In genomic region chr9:65552141-65552540, GRCm38 (mm10) we compare ENCODE assay signal across 10 mouse cellular contexts. TPM values are rescaled to one million over a fixed set of nuclear protein-coding genes. Genes with fewer than 3 reads are reported as not detected.
DNase-seq lines count a peak whose midpoint lies in the region; ATAC-seq and TF ChIP-seq lines count a peak whose summit lies in the region.
"Had no signal": no experiment of that assay in that cellular context is flagged by ENCODE, and none has a peak within 500 bp of the region (broad histone marks: within the 10 kb centered on the region; RNA-seq: fewer than 3 reads in every experiment).

No protein-coding gene starts in this region.

- peak overlapping the region; percentile 63 for H3K27ac ChIP-seq in liver, embryonic 14.5 days
- H3K27ac ChIP-seq in layer of hippocampus, adult 2 months, result no peak overlapping the region

- no peak for TF ChIP-seq CTCF in liver, embryonic 14.5 days (IDR thresholded peaks at IDR 0.05; ENCODE audit: low read depth)
- no peak for TF ChIP-seq CTCF in layer of hippocampus, adult 2 months (conservative IDR thresholded peaks at IDR 0.05)

- WGBS in liver, embryonic 14.5 days (ENCODE audit: insufficient replicate concordance), result 35% methylated on average over 5 of the region's 5 CpGs

- DNase-seq in heart, adult 11 months, result peak; percentile 98
- DNase-seq in heart, adult 8-10 months (ENCODE audit: low spot score), result no peak
- peak; percentile 47 to 48 for DNase-seq in B cell, adult 2 months
- DNase-seq in liver, embryonic 14.5 days (ENCODE audit: low read depth in 3 of 3, low spot score in 3 of 3), result no peak
- no peak for DNase-seq in urinary bladder, postnatal 10 days (ENCODE audit: low spot score)
- no peak for DNase-seq in embryo, embryonic 10.5 days (ENCODE audit: low spot score)
- DNase-seq in layer of hippocampus, adult 2 months (ENCODE audit: low spot score in 2 of 2), result no peak
- DNase-seq: left cerebral cortex, postnatal 4 days had no signal

- no peaks in the 10 kb centered on the region for H3K9me3 ChIP-seq in liver, embryonic 14.5 days (ENCODE audit: control insufficient read depth, low read length)

- no peak overlapping the region for H3K4me2 ChIP-seq in liver, embryonic 14.5 days (ENCODE audit: low read depth)

- peaks cover 48% of the 10 kb centered on the region for H3K36me3 ChIP-seq in liver, embryonic 14.5 days (replicated peaks; ENCODE audit: control insufficient read depth, insufficient read depth, low read depth)

- TF ChIP-seq EP300 in liver, embryonic 14.5 days (IDR thresholded peaks at IDR 0.05; ENCODE audit: low read depth), result no peak

- no peak overlapping the region for H3K9ac ChIP-seq in liver, embryonic 14.5 days (replicated peaks)

- ATAC-seq in granulocyte monocyte progenitor cell, adult 5-6 weeks (replicated peaks; ENCODE audit: poor library complexity, severe bottlenecking), result peak; percentile 66
- ATAC-seq in liver, embryonic 14.5 days (ENCODE audit: insufficient read depth), result no peak

- peaks cover 61 to 68% of the 10 kb centered on the region in 2 experiments for H3K4me1 ChIP-seq in liver, embryonic 14.5 days (replicated peaks; ENCODE audit: control insufficient read depth in 2 of 2, insufficient read depth in 2 of 2, low read length in 1 of 2)

- H3K4me3 ChIP-seq in liver, embryonic 14.5 days (ENCODE audit: insufficient read depth in 1 of 2, low read depth in 2 of 2, low read length in 2 of 2), result no peak overlapping the region
- H3K4me3 ChIP-seq in layer of hippocampus, adult 2 months, result no peak overlapping the region

- no peaks in the 10 kb centered on the region for H3K27me3 ChIP-seq in liver, embryonic 14.5 days (ENCODE audit: control insufficient read depth, insufficient read depth, low read length)

RNA-seq across cellular contexts. Expression of gene Plekho2, which starts 27.7 kb away (rescaled TPM):
- total RNA-seq in heart, adult 8-10 months (2022), result 10 to 100 TPM in 3 of 4 experiments, 1 to 10 TPM in 1; 7.4 to 12.3 (median 10.8) TPM
- total RNA-seq in granulocyte monocyte progenitor cell, adult 5-6 weeks (2014; fragmentation: Nextera tagmentation), result 15.4 and 20.2 TPM in 2 replicates
- total RNA-seq in granulocyte monocyte progenitor cell, adult 5-6 weeks (2017), result 7.1 and 12.6 TPM in 2 replicates
- 15.5 and 15.7 TPM in 2 replicates for polyA plus RNA-seq in liver, embryonic 14.5 days (2012; rRNA removed)
- 21.5 and 24.2 TPM in 2 replicates for polyA plus RNA-seq in liver, embryonic 14.5 days (2014; fragmentation: Nextera tagmentation; extraction: Ambion mirVana)
- 10 to 100 TPM; 12.0 to 14.5 TPM for total RNA-seq in layer of hippocampus, adult 2 months (2021)

RNA-seq across cellular contexts. Expression of gene Ankdd1a, which starts 32.1 kb away (rescaled TPM):
- total RNA-seq in heart, adult 8-10 months (2022), result not detected
- total RNA-seq in granulocyte monocyte progenitor cell, adult 5-6 weeks (2014; fragmentation: Nextera tagmentation), result not detected in 2 replicates
- total RNA-seq in granulocyte monocyte progenitor cell, adult 5-6 weeks (2017), result not detected in 2 replicates
- polyA plus RNA-seq in liver, embryonic 14.5 days (2012; rRNA removed), result 0.06 TPM in 1 of 2 replicates, not detected in the other
- polyA plus RNA-seq in liver, embryonic 14.5 days (2014; fragmentation: Nextera tagmentation; extraction: Ambion mirVana), result not detected in 2 replicates
- total RNA-seq in layer of hippocampus, adult 2 months (2021), result 1 to 10 TPM; 4.8 to 5.0 TPM
- total RNA-seq: gastrocnemius, adult 8-10 months had no signal

RNA-seq across cellular contexts. Expression of gene Pif1, which starts 34.8 kb away (rescaled TPM):
- not detected for total RNA-seq in heart, adult 8-10 months (2022)
- total RNA-seq in granulocyte monocyte progenitor cell, adult 5-6 weeks (2014; fragmentation: Nextera tagmentation), result 5.3 and 5.4 TPM in 2 replicates
- 8.7 and 13.2 TPM in 2 replicates for total RNA-seq in granulocyte monocyte progenitor cell, adult 5-6 weeks (2017)
- polyA plus RNA-seq in liver, embryonic 14.5 days (2012; rRNA removed), result 10.8 and 11.9 TPM in 2 replicates
- polyA plus RNA-seq in liver, embryonic 14.5 days (2014; fragmentation: Nextera tagmentation; extraction: Ambion mirVana), result 6.8 and 7.7 TPM in 2 replicates
- under 1 TPM; 0.17 to 0.38 TPM for total RNA-seq in layer of hippocampus, adult 2 months (2021)
- total RNA-seq: gastrocnemius, adult 8-10 months had no signal

Comparison
In these comparisons a context has a peak if more than half of its experiments do, and no peak if none do; other contexts are left out.
1. DNase-seq: peak in heart, adult 11 months (single experiment) and B cell, adult 2 months (2 of 2); none in heart, adult 8-10 months (single experiment), liver, embryonic 14.5 days (0 of 3), urinary bladder, postnatal 10 days (single experiment), embryo, embryonic 10.5 days (single experiment) and layer of hippocampus, adult 2 months (0 of 2).
2. RNA of gene Ankdd1a, which starts 32.1 kb away (total RNA-seq): 4.8 to 5.0 TPM in layer of hippocampus, adult 2 months; not detected in heart, adult 8-10 months and not detected in granulocyte monocyte progenitor cell, adult 5-6 weeks; every median in the first group is over 4 times any median in the second.
3. RNA of gene Pif1, which starts 34.8 kb away (total RNA-seq): 5.3 to 13.2 TPM in granulocyte monocyte progenitor cell, adult 5-6 weeks; 0.17 to 0.38 TPM in layer of hippocampus, adult 2 months and not detected in heart, adult 8-10 months; every median in the first group is over 4 times any median in the second.